22 mouse cellular contexts compared by ENCODE assay signal in the genomic region with DNA sequence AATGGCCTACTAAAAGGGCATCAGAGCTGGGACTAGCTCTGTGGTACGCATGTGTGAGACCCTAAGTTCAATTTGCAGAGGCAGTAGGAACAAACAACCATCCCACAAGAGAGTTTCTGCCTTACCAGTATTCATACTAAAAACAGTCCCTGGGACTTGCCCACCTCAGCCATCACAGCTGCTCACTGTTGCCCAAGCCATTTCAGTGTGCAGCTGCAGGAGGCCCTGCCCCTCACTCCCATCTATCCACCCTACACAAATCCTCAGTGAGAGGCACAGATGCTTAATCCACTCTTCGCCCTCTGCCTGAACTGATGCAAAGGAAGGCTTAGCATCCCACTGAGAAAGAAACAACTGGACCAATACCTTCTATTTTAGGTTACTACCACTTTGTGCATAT.
DNase-seq lines count a peak whose midpoint lies in the region; ATAC-seq lines count a peak whose summit lies in the region.
"Had no signal": no experiment of that assay in that cellular context is flagged by ENCODE, and none has a peak within 500 bp of the region (broad histone marks: within the 10 kb centered on the region; RNA-seq: fewer than 3 reads in every experiment).

No protein-coding gene starts in this region.

- H3K27me3 ChIP-seq in midbrain, embryonic 10.5 days (ENCODE audit: low read depth, poor library complexity, severe bottlenecking), result no peaks in the 10 kb centered on the region
- no peaks in the 10 kb centered on the region for H3K27me3 ChIP-seq in midbrain, embryonic 16.5 days (ENCODE audit: control insufficient read depth, insufficient read depth, low read depth, low read length)
- no peaks in the 10 kb centered on the region for H3K27me3 ChIP-seq in midbrain, embryonic 12.5 days
- no peaks in the 10 kb centered on the region for H3K27me3 ChIP-seq in midbrain, embryonic 15.5 days (replicated peaks)
- H3K27me3 ChIP-seq: embryonic facial prominence, embryonic 13.5 days; embryonic facial prominence, embryonic 15.5 days had no signal

- WGBS in midbrain, embryonic 10.5 days, result 58% methylated on average over 2 of the region's 2 CpGs
- WGBS in midbrain, embryonic 16.5 days, result 59% methylated on average over 2 of the region's 2 CpGs
- WGBS in midbrain, embryonic 12.5 days, result 42% methylated on average over 2 of the region's 2 CpGs
- 56% methylated on average over 2 of the region's 2 CpGs for WGBS in midbrain, embryonic 15.5 days

- peaks cover 27% of the 10 kb centered on the region for H3K4me1 ChIP-seq in midbrain, embryonic 10.5 days
- H3K4me1 ChIP-seq in midbrain, embryonic 16.5 days (ENCODE audit: control insufficient read depth, insufficient read depth, low read length), result no peaks in the 10 kb centered on the region
- peaks cover 14% of the 10 kb centered on the region for H3K4me1 ChIP-seq in midbrain, embryonic 12.5 days
- H3K4me1 ChIP-seq in midbrain, embryonic 15.5 days, result no peaks in the 10 kb centered on the region
- H3K4me1 ChIP-seq: embryonic facial prominence, embryonic 15.5 days had no signal

- no peaks in the 10 kb centered on the region for H3K9me3 ChIP-seq in midbrain, embryonic 10.5 days (replicated peaks)
- no peaks in the 10 kb centered on the region for H3K9me3 ChIP-seq in midbrain, embryonic 16.5 days (replicated peaks; ENCODE audit: control insufficient read depth, low read length, poor library complexity, severe bottlenecking)
- H3K9me3 ChIP-seq in midbrain, embryonic 12.5 days, result no peaks in the 10 kb centered on the region
- no peaks in the 10 kb centered on the region for H3K9me3 ChIP-seq in midbrain, embryonic 15.5 days
- H3K9me3 ChIP-seq: embryonic facial prominence, embryonic 13.5 days; embryonic facial prominence, embryonic 15.5 days; forebrain, embryonic 12.5 days had no signal

- no peak overlapping the region for H3K4me3 ChIP-seq in midbrain, embryonic 10.5 days
- no peak overlapping the region for H3K4me3 ChIP-seq in midbrain, embryonic 16.5 days (ENCODE audit: low read depth, low read length)
- no peak overlapping the region for H3K4me3 ChIP-seq in midbrain, embryonic 12.5 days
- H3K4me3 ChIP-seq in midbrain, embryonic 15.5 days, result no peak overlapping the region
- H3K4me3 ChIP-seq: embryonic facial prominence, embryonic 13.5 days; embryonic facial prominence, embryonic 15.5 days; erythroblast, embryonic 14.5 days; forebrain, embryonic 12.5 days had no signal

- no peaks in the 10 kb centered on the region for H3K36me3 ChIP-seq in midbrain, embryonic 10.5 days
- H3K36me3 ChIP-seq in midbrain, embryonic 16.5 days (ENCODE audit: control insufficient read depth, insufficient read depth, low read length), result no peaks in the 10 kb centered on the region
- no peaks in the 10 kb centered on the region for H3K36me3 ChIP-seq in midbrain, embryonic 12.5 days
- H3K36me3 ChIP-seq in midbrain, embryonic 15.5 days (replicated peaks), result no peaks in the 10 kb centered on the region
- H3K36me3 ChIP-seq: embryonic facial prominence, embryonic 13.5 days; embryonic facial prominence, embryonic 15.5 days; forebrain, embryonic 12.5 days had no signal

- DNase-seq in heart, adult 11 months, result peak; percentile 74
- DNase-seq in heart, adult 9 months (ENCODE audit: low spot score in 2 of 2), result no peak
- DNase-seq in midbrain, embryonic 10.5 days (ENCODE audit: low spot score), result no peak
- DNase-seq: adrenal gland, adult 2 months; adrenal gland, postnatal 10 days; adrenal gland, postnatal 25 days; cerebellum, adult 11 months; cerebellum, adult 18-20 months; cerebellum, adult 8-10 months; cerebellum, adult 9-11 months; cerebellum, postnatal 14 days; cerebellum, postnatal 36 days; embryo, embryonic 11 days had no signal

- ATAC-seq in midbrain, embryonic 16.5 days, result no peak
- peak; percentile 39; the same call in 1 of the 2 replicates for ATAC-seq in midbrain, embryonic 12.5 days (ENCODE audit: low FRiP score, low read depth)
- no peak for ATAC-seq in midbrain, embryonic 15.5 days (replicated peaks)
- ATAC-seq: forebrain, embryonic 14.5 days; forebrain, embryonic 16.5 days had no signal

- no peak overlapping the region for H3K9ac ChIP-seq in midbrain, embryonic 16.5 days (ENCODE audit: low read depth, low read length)
- no peak overlapping the region for H3K9ac ChIP-seq in midbrain, embryonic 12.5 days (replicated peaks)
- H3K9ac ChIP-seq in midbrain, embryonic 15.5 days, result no peak overlapping the region
- H3K9ac ChIP-seq: embryonic facial prominence, embryonic 13.5 days; embryonic facial prominence, embryonic 15.5 days; forebrain, embryonic 12.5 days had no signal

- no peak overlapping the region for H3K4me2 ChIP-seq in midbrain, embryonic 16.5 days (ENCODE audit: low read length)
- no peak overlapping the region for H3K4me2 ChIP-seq in midbrain, embryonic 12.5 days (replicated peaks)
- H3K4me2 ChIP-seq in midbrain, embryonic 15.5 days, result no peak overlapping the region
- H3K4me2 ChIP-seq: embryonic facial prominence, embryonic 13.5 days; embryonic facial prominence, embryonic 15.5 days; forebrain, embryonic 12.5 days had no signal

- H3K27ac ChIP-seq in midbrain, embryonic 10.5 days (replicated peaks), result peak overlapping the region; percentile 66
- no peak overlapping the region for H3K27ac ChIP-seq in midbrain, embryonic 16.5 days (ENCODE audit: low read length)
- no peak overlapping the region for H3K27ac ChIP-seq in midbrain, embryonic 12.5 days (replicated peaks)
- no peak overlapping the region for H3K27ac ChIP-seq in midbrain, embryonic 15.5 days
- H3K27ac ChIP-seq: embryonic facial prominence, embryonic 13.5 days; embryonic facial prominence, embryonic 15.5 days; forebrain, embryonic 12.5 days had no signal
